Mouse (Mus musculus): ENCODE measurements around the gene Stum. TPM values are rescaled to one million over a fixed set of nuclear protein-coding genes. Genes with fewer than 3 reads are reported as not detected.
A peak's percentile ranks its signal among the peaks of the same experiment; 100 is the strongest.

Gene Stum
- total RNA-seq, 4 experiments from 2014 or later = 2.4 to 3.2 (median 2.7) TPM

DNA sequence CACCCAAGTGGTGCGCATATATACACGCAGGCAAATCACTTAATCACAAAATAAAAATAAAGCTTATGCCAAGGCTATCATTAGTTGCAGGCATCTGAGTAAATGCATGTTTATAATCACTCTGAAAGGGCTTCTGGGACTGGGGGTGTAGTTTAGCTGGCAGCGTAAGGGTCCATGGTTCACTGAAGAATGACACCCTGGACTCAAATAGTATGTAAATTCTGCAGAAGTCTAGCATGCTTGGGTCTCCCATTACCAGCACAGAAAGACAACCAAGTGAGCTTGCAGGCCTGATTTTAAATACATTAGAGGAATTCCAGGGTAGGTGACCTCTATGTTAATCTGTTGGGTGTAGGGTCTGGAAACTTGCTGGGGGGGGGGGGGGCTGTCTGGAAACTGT lies 16.5 kb upstream of the Stum start:
- DNase-seq (ENCODE audit: low spot score) = no peak

DNA sequence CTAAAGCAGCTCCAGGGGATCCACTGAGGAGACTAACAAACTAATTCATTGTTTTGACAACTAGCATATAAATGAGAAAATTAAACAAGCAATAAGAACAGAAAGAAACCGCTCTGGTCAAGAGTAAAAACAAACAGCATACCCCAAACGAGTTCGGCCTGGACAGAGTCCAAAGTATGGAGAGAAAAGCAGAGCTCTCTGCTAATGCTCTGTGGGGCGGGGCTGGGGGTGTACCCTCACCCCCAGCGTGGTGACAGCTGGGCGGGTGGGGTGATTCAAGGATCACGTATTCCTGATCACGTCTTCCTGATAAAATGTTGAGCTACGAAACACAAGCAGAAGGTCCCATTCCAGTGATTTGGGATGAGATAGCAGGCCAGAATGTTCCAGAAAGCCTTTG lies 9.5 kb upstream of the Stum start:
- no peak for DNase-seq (ENCODE audit: low spot score)

DNA sequence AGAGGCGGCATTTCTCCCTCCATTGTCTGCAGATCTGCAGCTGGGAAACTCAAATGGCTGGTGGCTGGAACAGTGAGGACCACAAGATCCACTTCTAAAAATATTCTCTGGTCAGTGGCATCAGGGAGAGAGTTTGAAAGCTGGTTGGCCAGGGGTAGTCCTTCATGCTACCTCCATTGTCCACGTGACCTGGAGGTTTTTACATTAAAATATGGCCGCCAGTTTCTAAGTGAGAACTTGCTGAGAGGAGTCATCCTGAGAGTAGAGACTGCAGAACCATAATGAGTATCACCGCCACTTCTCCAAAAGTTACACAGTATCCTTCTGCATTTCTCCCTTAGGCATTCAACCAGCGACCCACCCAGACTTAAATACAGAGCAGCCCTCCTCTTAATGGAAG lies 2.0 kb upstream of the Stum start:
- no peak for DNase-seq (ENCODE audit: low spot score)

DNA sequence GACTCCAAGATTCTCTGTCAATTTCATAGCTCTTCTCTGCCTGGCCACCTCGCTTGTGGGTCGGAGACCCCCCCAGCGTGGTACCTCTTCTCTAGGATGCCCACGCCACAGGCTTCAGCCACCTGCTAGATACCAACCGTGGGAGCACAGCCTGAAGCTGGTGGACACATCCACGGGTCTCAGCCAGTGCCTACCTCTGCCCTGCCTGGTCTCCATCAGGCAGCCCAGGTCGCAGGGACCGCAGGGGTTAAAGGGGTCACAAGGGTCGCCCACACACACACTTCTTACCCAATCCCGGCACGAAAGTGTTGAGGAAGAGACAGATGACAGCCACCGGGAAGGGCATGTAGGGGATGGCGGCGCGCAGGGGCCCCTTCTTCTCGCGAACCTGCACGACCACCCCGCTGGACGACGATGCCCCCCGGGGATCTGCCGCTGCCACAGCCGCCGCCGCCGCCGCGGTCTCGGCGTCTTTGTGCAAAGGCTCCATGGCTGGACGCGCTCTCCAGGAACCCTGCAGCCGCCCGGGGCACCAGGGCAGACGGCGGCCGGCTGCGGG lies 385 bp downstream of the Stum start:
- no peak for DNase-seq (ENCODE audit: low spot score)

DNA sequence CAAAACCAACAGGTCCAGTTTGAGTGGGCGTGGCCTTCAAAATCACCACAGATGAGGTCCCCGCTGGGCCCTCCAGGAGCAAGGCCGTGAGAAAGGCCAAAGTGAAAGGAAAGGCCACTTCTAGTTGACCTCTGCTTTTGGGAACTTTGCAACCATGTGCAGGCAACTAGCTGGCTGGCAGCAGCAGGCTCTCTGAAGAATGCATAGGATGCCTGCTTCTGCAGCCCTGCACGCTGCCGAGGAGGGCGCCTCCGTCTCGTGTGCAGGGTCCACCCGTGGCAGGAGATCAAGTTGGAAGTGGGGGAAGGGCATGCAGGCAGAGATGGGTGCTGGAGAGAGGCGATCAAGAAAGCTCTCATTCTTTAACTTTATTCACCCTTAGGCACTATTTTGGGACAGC lies 1.3 kb downstream of the Stum start:
- DNase-seq (ENCODE audit: low spot score) = no peak

DNA sequence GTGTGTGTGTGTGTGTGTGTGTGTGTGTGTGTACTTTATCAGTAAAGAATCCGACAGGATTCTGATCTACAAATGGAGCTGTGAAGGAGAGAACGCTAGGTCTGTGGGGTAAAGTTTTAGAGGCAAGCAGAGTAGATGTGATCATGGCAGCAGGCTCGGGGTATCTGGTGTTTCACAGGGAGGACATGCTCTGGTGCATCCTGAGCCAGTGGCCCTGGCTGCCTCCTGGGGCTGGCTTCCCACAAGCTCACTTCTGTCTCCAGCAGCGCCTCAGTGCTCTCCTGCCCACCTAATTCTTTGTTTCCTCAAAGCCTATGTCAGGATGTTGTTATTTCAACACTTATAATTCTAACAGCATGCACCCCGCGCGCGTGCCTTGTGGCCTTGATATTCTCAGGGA lies 2.0 kb downstream of the Stum start:
- no peak for DNase-seq (ENCODE audit: low spot score)

DNA sequence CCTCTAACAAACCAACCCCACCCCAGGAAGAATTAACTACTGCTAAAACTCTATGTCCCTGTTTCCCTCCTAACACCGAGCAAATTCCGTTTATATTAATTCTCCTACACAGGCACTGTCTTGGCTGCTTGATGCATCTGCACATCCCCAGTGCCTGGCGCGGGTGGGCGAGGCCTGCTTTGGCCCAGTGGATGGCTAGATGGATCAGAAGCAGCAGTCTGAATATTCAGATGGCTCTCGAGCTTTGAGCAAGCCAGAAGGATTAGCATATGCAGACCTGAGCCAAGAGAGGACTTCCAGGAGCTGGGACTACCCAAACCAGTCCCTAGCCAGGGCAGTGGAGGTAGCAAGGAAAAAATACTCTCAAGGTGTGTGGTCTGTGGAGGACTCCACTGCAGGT lies 3.0 kb downstream of the Stum start:
- DNase-seq (ENCODE audit: low spot score) = no peak

DNA sequence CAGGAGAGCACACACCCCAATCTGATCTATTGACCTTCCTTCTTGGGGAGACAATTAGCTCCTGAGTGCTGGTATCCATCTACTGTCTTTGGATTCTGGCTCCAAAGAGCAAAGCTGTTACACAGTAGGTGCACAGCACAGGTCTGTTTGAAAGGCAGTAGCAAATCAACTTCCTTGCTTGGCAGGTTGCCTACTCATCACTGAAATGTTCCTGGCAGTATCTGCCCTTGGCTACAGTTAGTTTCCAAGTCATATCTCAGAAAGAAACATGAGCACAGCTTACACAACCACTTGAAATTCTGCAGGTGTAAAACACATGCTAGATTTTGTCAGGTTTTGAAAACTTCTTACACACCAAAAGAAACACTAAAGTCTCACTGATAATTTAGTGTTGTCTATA lies 9.7 kb downstream of the Stum start:
- peak; percentile 59 for DNase-seq (ENCODE audit: low spot score)

DNA sequence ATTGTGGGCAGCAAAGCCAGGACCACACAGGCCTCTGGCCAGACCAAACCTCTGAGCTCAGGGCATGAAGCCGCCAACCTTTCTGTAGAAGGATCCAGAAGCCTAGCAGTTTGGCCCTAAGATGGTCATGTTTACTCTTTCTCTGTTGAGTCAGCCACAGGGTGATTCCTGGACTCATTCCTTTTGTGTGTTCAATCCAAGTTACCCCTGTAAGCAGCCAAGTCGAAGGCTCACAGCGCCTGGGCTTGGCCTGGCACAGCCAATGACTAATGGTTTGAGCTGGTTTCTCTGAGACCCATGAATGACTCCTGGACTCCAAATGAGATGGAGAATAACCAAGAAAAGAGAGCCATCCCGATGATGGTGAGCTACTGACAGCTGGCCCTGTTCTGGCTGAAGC lies 15.3 kb downstream of the Stum start:
- DNase-seq (ENCODE audit: low spot score) = no peak

DNA sequence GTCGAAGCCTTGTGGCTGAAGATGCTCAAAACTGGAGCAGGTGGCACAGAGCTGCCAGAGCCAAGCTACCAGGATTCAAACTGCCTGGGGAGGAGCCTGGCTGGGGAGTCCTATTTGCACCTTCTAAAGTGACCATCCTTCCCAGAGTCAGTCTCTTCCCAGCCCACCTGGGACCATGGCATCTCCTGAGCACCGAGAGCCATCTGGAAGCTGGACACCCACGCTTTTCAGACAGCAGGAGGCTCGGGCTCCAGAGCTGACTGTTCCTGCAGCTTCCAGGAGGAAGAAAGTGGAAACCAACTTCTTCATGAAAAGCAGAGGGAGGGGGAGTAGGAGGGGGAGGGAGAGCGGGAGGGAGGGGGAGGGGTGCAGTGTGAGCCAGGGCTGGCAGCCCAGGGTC lies 17.7 kb downstream of the Stum start:
- no peak for DNase-seq (ENCODE audit: low spot score)

DNA sequence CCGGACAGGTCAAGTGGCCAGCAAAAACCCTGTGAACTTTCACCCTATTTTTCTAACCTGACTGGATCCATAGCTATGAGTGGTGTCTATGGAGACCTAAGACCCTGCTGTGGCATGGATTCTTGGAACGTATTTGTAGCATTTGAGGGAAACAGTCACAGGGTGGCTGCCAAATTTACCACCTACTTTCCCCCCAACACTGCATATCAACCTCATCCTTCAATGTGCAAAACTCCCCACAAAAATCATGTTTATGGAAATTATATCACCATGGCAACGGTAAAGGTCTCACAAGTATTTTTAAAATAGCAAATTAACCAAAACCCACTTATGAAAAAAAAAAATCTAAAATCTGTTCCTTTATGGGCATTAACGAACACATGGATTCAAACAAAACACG lies 18.9 kb downstream of the Stum start:
- DNase-seq (ENCODE audit: low spot score) = no peak

DNA sequence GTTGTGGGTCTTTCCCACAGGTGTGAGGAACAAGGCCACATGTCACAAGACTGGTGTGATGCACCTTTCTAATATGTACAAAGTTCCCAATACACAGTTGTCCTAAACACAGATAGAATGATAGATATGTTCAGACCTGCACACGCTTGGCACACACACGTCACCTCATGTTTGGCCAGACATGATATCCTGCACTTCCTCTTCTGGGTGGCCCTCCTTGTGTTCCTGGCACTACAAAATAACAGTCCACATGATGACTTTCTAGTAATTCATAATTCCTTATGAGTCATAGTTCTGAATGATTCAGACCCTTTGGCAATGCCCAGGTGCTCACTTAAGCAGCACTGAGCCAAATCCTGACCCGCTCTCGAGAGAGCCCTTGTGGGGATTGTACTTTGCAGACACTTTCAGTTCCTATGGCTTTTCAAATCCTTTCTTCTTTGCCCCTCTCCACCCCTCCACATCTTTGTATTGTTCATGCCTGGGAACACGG lies 20.3 kb downstream of the Stum start:
- no peak for DNase-seq (ENCODE audit: low spot score)

DNA sequence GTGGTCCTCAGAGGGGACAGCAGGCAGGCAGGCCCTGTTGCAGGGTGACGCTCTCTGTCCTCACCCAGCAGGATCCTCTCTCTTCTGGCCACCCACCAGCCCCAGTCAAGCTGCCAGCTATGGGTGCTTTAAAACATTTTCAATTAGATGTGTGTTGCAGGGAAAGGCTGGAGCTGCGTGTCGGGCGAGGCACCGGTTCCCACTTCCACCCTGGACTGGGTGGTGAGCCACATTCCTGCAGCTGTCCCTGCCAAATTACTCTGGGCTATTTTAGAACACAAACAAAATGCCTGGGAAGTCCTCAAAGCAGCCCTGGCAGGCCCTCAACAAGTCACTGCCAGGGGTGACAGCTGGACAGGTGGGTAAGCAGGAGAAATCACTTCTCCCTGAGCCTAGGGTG lies 20.9 kb downstream of the Stum start:
- peak; percentile 54 for DNase-seq (ENCODE audit: low spot score)

DNA sequence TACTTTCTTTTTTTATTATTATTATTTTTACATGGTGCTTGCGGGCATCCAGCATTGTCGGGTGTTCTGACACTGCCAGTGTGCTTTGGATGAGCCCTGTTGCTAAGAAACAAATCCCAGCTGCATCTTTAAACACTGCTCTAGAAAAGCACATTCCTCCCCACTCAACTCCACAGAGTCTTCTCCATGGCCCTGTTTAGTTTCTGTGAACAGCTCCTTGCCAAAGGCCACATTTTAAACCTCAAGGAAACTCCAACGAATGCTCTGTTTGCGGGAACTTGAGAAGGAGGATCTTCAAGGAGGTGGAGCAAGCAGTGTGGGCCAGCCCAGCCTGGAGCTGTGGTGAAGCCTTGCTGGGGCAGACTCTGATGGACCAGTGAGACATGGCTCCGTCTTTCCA lies 22.6 kb downstream of the Stum start:
- DNase-seq (ENCODE audit: low spot score) = no peak

DNA sequence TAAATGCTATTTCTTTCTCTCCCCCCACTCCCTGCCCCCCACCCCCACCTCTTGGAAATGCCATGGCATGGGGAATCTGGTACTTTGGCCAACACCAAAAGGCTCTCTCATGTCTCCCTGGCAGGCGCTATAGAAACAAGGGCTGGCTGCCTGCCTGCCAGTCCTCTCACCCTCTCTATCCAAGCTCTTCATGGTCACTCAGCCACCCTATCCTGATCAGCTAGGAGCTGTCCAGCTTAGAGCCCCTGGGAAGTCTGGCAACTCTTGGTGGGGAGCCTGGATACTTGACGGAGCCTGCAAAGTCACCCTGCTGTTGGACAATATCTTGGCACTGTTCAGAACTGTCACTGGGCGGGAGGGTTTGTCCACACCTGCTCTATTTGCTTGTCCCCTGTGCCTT lies 24.6 kb downstream of the Stum start:
- no peak for DNase-seq (ENCODE audit: low spot score)

DNA sequence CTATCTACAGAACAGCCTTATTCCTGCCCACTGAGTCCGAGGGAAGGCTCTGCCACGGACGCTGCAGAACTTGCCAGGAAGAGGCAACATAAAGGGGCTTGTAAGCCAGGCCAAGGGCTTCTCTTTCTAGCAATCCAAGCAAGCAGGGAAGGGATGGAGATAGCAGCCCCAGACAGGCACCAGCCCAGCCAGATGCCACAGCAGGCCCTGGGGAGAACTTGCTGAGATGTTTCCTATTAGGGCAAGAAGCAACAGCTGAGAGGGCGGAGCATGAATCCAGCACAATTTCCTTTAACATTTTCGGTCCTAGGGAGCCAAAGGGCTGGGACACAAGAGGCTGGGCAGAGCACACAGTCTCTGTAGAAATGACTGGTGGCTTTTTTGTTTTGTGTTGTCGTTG lies 25.0 kb downstream of the Stum start:
- DNase-seq (ENCODE audit: low spot score) = peak; percentile 25

DNA sequence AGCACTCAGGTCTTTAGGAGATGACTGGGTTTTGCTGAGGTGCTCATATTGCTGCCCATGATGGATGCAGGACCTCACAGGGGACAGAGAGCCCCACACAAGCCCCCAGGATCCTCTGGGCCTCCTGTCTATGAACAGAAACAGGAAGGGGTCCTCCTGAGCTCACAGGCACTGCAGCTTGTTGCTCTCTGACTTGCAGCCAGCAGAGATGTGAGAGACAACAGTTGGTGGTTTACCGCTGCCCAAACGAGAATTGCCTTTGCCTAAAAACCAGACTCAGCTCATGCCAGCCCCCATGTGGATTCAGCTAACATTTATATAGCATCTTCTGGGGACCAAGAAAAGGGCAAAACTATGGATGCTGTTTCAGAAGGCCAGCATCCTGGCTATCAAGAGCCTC lies 33.7 kb downstream of the Stum start:
- no peak for DNase-seq (ENCODE audit: low spot score)

DNA sequence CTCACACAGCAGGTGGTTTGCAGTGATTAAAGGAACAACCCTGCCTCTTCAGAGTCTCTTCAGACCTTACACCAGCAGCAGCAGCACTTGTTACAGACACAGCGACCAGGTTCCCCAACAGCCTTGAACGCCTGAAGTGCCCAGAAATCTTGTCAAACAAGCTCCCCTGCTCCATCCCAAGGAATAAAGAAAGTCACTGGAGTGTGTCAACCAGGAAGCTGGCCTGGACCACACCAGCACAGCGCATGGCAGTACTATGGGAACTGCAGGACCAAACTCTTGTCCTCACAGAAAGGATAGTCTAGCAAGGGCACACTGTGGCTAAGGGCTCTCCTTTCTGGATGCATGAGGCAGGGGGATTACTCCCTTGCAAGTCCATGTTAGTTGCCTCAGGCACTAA lies 38.9 kb downstream of the Stum start:
- DNase-seq (ENCODE audit: low spot score) = no peak

DNA sequence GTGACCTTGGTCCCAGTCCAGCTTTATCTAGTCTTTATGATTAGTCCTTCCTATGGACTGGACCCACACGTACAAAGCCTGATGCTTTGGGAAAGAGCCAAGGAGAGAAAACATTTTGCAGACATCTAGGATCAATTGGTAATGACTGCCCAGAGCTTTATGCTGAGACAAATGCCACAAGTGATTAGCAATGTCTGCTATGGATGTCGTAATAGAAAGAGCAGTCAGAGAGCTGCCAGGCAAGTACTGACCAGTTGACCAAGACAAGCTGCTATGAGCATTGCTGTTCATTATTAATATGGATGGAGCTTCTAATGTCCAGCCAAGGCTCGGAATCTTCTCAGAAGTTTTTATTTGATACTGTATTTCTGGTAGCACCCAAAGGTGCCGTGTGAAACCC lies 43.8 kb downstream of the Stum start:
- no peak for DNase-seq (ENCODE audit: low spot score)

DNA sequence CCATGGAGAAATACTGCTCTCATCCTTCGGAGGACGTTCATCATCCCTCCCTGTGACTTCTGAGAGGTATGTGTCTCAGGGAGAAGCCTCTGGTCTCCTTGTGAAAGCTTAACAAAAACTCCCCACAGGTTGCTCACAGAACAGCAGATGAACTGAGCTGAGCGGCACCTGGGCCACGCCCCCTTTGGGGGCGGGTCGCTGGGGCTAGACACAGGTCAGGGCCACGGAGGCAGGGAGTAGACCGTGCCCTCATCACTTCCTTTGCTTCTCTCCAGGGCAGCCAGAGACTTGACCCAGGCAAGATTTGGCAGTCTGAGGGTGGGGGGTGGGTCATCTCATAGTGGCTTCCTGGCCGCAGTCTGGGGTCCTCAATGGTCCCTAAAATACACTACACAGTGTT lies 48.4 kb downstream of the Stum start:
- no peak for DNase-seq (ENCODE audit: low spot score)

DNA sequence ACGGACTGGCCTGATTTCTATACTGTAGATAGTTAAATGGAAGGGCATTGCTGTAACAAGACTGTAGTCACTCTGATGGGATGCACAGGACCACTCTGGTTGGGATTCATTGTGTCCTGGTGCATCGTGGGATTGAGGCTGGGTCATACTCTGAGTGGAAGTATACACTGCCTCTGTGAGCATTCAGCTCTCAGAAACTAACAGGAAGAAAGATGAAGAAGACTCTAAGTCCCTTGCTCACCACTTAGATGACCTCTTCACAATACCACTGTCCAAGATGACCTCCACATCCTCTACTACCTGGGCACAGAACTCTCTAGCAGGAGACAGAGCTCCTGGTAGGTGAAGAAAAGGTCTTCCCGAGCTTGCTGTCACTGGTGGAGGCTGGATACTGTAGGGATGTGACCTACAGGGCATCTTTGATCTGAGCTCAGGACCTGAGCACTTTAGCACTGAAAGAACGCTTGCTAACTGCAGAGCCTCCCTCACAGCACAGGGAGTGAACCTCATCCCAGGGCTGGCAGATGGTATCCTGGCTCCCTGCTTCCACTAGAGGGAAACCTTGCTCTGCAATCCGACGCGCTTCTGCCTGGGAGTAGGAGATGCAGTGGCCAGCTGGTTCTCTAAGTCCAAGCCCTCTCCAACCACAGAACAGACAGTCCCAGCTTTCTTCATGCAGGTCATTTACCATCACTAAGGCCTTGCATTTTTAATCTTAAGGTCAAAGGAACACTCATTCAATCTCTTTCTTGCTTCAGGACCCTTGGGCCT lies 49.3 kb downstream of the Stum start:
- peak; percentile 48 for DNase-seq (ENCODE audit: low spot score)

DNA sequence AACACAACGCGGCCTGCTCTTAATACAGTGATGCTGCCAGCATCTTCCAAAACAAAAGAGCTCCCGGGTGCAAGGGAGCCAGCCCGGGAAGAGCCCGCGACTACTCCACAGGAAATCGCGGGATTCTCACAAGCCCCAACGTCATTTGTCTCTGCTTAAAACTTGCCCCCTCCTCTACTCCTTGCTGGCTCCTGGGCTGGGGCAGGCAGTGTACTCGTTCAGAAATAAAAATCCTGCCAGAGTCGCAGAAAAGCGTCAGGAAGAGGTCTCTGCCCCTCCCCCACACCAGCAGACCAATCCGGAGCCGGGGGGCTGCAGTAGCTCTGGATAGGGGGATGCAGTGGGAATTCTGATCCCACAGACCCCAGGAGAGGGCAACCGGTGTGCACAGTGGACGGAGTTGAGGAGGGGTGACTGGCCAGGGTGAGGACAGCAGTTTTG lies 50.2 kb downstream of the Stum start:
- no peak for DNase-seq (ENCODE audit: low spot score)

DNA sequence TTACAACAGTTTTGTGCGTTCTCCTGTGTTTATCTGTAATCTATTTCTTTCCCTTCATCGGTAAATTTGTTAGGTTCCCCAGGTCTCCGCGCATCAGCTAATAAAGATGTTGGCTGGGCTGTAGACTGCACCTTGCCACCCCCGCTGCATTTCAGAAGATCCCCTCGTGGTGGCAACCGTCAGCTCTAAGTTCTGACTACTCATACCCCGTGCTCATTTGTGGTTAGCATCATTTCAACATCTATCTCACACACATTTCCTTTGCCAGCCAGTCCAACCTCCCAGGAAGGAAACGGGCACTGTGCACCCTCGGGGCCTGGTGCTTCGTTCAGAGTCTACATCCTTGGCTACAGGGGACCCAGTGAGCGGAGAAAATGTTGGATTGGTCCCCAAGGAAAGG lies 51.5 kb downstream of the Stum start:
- DNase-seq (ENCODE audit: low spot score) = no peak

DNA sequence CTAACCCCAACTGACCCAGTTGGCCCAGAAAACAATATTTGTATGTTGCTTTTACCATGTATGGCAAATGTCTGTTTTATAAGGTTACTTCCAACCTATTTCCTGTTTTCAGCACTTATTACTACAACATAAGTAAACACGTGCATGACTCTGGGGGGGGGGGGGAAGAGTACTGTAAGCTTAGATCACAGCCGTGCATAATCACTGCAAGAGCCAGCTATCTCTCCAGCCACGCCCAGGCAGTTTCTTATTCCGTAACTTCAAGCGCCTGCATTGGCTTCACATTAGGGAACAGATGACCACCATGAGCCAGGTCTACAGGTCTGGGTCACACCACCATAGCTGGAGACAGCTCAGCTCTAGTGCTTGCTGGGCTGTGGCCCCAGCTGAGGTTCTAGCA lies 53.5 kb downstream of the Stum start:
- no peak for DNase-seq (ENCODE audit: low spot score)
